Mouse (Mus musculus) adrenal gland, adult 8-10 months (tissue): ENCODE measurements around the gene Hmgb4. TPM values are rescaled to one million over a fixed set of nuclear protein-coding genes. Genes with fewer than 3 reads are reported as not detected.

Source experiments
- DNase-seq: peaks from one replicate; pipeline ENCODE4 v3.0.0; 2022
- total RNA-seq, 4 experiments: library from RNA; stranded (reverse); gene quantifications; 2 replicates each; pipeline ENCODE4 v1.2.4; 2022

The Hmgb4 gene
- total RNA-seq, 4 experiments from 2014 or later: not detected

- no peak for DNase-seq
Measured at GRCm38 (mm10) chr4:128217991-128218595, 42.7 kb downstream of the Hmgb4 start.
